Mouse (Mus musculus) cerebellum, postnatal 10 days (tissue): ENCODE data around the gene Ntn5.
A peak's percentile ranks its signal among the peaks of the same experiment; 100 is the strongest.
"Not testable (repeated sequence)": the region's sequence is repeated elsewhere in the genome, so short reads cannot be mapped to it uniquely, and the experiment has no call there.

Experiments used
- DNase-seq, 2 experiments: peaks; one replicate each; pipeline ENCODE4 v3.0.0; 2021; ENCODE audit warnings: mixed read lengths in 2 of 2

Gene Ntn5

GRCm38 (mm10) chr7:45683396-45684050 lies at the start of gene Ntn5:
TSS of gene Ntn5 (plus strand) at chr7:45684022.
- no peak for DNase-seq

GRCm38 (mm10) chr7:45634946-45635681 lies 48.7 kb upstream of the Ntn5 start:
- no peak for DNase-seq

DNA sequence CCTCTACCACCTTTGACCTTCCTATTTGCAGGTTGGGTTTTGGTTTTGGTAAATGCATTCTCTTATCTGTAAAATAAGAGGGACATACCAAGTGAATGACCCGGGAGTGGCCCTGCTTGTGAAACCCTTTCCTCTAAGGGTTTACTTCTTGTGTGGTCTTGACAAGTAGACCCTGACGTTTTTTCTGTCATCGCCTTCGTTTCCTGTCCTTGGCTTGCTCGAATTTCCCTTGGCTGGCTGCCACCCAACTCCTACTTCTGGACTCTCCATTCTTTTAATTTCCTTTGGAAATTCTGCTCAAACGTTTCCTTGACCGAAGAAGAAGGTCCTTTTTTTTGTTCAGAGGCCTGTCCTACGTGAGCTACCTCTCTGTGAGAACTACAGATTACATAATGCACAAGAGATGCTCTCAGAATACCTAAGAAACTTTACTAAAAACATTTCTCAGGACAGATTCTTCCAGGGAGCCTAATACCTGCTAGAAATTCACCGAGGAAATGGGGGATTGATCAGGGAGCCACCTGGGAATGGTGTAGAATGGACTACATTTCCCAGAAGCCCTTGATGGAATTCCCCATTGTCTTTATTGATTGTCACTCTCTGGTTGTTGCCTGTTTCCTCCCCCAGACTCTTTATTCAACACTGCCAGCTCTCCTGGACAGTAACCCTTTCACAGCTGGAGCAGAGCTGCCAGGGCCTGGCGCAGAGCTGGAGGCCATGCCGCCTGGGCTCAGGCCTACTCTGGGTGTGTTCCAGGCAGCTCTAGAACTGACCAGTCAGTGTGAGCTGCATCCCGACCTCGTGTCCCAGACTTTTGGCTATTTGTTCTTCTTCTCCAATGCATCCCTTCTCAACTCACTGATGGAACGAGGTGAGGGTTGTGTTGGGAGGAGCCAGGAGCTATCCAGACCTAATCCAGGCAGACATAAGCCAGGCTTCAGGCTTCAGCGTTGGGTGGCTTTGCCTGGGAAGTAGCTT lies 47.8 kb upstream of the Ntn5 start:
- DNase-seq, result no peak

GRCm38 (mm10) chr7:45637710-45638109 lies 46.1 kb upstream of the Ntn5 start:
- peak in 1 of 2 experiments; percentile 36 for DNase-seq

DNA sequence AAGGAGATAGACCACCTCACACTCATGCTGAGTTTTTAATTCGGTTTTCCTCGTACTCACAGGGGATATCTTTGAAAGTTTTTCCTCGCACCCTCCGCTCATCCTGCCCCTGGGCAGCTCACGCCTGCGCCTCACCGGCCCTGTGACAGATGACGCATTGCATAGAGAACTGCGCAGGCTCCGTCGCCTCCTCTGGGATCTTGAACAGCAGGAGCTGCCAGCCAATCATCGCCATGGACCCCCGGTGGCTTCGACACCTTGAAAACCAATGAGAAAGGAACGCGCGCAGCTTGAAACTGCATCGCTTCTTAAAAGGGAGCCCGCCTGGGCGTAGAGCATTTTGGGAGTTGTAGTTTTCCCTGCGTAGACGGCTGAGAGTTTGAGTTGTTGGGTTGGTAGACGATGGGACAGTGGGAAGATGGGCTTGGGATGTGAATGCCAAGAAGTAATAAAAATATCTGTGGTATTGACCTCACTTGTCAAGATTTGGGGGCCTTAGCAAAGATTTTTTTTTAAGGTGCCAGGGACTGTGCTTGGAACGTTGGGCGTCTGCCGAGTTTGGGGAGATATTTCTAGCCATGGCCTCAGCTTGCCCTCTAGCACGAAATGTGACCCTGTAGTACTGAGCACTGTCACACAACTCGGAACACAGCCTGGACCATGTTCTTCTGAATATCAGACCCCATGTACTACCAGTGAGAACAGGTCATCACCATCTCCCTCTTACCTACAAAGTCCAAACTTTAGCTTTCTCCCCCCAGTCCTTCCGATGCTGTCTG lies 45.0 kb upstream of the Ntn5 start:
- DNase-seq, result peak; percentile 99

DNA sequence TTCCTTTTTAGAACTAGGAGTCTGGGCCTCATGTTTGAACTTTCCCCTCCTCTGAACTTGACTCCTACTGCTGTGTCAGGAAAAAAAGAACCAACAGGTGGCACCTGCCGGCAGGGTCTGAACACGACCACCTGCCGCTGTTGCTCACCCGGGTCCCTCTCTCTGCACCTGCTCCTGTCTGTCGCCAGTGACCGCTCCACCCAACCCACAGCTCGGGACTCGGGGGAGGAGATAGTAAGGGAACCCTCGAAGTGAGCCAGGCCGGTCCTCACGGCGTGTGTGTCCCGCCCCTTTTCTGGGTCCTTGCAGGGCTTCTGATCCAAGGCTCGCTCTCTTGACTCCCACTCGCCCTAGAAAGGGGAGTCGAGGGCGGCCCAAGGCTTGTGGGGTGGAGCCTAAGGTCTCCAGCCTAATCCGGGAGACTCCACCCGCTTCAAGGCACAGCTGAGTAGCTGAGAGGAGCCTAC lies 44.2 kb upstream of the Ntn5 start, which contains the start of gene Mamstr:
Gene Mamstr (plus strand): TSS at position 417 of the 467 bp plus-strand sequence.
- DNase-seq, result peak in 1 of 2 experiments; percentile 45

- peak; percentile 25 to 32 for DNase-seq
These were observed 43.4 kb upstream of the Ntn5 start for GRCm38 (mm10) chr7:45640191-45640957.

DNA sequence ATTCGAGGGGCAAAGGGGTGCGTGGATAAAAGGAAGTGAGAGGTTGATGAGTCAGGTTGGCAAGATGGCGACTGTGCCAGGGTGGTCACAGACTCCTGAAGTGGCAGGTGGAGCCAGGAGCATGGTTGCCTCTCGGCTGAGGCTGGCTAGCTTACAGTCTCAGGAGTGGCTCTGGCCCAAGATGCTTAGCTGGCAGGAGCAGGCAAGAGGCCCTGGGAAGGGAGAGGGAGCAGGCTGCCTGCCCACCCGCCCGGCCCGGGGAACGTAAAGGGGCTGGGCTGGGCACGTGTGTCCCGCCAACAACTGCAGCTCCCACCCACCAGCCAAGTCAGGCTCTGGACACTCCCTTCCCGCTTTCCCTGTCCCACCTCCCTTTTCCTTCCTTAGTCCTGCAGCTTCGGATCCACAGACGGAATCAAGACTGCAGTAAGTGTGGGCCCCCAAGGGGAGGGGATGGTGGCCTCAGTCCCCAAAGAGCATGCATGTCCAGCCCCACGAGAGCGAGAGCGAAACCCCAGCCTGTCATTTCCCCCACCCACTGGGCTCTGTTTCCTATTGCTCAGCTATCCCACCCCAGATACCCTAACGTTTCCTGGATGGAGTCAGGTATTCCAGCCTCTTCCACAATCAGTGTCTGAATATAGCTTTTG lies 42.3 kb upstream of the Ntn5 start:
- peak; percentile 79 to 86 for DNase-seq

- peak; percentile 82 to 83 for DNase-seq
These were observed 41.7 kb upstream of the Ntn5 start for GRCm38 (mm10) chr7:45642083-45642482.

DNA sequence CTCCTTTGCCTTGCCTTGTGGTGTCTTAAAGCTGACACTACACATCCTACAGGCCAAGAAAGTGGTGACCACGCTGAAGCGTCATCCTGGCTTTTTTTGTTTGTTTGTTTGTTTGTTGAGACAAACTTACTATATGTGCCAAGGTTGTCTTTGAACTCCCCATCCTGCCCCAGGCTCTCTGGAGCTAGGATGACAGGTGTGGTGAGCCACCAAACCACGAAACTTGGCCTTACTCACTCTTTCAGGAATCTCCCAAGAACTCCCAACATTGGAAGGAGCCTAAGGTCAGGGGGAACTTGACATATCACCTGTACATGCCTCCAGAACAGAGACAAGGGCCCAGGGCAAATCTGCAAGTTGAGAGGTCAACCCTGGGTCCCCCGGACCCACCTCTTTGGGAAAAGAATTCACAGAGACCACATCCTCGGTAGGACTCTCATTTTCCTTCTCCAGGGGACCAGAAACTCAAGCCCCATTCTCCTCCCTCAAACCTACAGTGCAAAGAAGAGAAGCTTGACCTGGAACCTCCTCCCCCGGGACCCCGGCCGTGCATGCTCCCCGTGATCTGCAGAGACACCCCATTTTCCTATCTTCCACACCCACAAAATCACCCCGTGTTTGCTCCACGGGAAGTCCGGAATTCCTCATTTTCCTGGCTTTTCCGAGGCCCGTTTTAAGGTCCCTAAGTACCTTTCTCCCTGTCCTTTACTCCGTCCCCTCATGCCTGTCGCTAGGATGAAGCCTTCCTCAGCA lies 41.1 kb upstream of the Ntn5 start:
- DNase-seq, result peak; percentile 60 to 62

GRCm38 (mm10) chr7:45643441-45644178 lies 40.2 kb upstream of the Ntn5 start:
- peak; percentile 99 to 100 for DNase-seq

DNA sequence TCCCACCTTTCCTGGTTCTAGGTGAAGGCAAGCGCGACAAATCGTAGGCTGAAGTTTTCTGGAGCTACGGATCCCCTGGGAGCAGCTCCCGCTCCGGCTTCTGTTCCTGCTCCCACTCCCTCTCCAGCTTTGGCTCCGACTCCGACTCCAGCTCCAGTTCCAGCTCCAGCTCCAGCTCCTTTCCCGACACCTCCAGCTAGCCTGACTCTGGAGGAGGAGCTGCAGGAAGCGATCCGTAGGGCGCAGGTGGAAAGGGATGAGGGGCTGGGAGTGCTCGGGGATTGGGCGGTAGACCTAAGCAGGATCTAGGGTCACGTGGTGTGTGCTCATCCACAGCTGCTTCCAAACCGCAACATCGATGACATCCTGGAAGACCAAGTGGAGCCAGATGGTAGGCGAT lies 39.6 kb upstream of the Ntn5 start:
- peak; percentile 78 to 80 for DNase-seq

- DNase-seq, result no peak
These were observed 38.8 kb upstream of the Ntn5 start for GRCm38 (mm10) chr7:45644872-45645590.

DNA sequence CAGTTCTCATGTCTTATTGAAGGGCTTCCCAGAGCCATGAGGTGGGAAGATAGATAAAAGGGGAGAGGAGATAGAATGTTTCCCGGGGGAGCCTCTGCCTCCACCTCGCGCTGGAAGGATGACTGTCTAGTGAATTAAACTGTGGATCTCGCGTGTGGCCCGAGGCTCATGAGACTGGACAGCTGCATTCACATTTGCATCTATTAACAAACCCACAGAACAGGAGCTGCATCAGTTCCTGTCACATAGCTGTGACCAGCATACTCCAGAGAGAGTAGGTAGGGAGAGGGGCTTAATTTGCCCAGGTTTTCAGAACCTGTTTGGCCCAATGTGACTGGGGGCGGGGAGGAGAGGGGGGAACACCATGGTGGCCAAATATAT lies 38.2 kb upstream of the Ntn5 start:
- no peak for DNase-seq

DNA sequence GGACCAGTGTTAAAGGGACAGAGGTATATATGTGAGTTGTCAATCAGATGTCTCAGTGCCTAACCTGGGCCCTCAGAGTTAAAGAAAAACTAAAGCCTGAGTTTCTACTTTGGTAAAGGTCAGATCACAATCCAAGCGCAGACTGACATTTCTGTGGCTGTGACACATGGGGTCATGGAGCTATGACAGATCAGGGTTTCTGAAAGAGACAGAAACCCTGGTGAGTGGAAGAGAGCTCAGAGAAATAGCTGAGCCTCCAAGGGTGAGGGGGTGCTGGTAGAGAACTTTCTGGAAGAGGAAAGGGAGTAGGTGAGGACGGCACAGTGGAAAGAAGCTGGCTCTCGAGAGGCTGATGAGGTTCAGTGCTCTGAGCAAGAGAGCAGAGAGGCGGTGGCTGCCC lies 37.2 kb upstream of the Ntn5 start:
- no peak for DNase-seq

DNA sequence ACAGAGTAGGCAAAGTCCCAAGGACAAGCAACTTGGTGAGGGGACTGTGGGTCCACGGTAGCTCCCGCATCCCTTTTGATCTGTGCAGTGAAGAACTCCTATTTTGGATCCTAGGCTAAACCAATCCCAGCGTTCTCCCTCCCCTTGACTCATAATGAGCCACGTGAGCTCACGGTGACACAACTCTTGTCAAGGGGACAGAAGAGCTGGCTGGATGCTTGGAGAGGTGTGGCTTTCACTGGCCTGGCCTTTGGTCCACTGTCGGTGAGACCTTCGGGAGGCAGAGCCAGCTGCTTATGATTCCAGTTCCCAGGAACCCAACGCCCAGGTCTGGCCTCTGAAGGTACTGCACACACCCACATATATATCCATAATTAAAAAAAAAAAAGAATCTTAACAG lies 34.5 kb upstream of the Ntn5 start:
- DNase-seq, result no peak

DNA sequence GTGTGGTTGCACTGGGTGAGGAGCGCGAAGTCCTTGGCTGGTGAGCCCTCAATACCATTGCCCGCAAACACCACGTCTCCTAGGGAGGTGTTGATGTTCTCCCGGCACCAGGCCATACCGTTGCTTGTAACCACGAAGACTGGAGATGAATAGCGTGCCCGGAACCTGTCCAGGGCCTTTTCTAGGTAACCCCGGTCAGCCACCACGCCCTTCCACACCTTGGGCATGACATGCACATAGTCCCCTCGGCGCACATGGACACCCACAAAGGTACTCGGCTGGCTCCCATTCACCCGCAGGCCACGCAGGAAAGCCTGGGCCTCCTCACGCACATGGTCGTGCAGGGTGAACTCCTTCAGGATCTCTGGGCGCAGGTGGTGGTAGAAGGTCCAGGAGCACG lies 33.3 kb upstream of the Ntn5 start:
- not testable (repeated sequence) for DNase-seq

- no peak for DNase-seq
These were observed 29.3 kb upstream of the Ntn5 start for GRCm38 (mm10) chr7:45654424-45655047.
